In the genomic region with DNA sequence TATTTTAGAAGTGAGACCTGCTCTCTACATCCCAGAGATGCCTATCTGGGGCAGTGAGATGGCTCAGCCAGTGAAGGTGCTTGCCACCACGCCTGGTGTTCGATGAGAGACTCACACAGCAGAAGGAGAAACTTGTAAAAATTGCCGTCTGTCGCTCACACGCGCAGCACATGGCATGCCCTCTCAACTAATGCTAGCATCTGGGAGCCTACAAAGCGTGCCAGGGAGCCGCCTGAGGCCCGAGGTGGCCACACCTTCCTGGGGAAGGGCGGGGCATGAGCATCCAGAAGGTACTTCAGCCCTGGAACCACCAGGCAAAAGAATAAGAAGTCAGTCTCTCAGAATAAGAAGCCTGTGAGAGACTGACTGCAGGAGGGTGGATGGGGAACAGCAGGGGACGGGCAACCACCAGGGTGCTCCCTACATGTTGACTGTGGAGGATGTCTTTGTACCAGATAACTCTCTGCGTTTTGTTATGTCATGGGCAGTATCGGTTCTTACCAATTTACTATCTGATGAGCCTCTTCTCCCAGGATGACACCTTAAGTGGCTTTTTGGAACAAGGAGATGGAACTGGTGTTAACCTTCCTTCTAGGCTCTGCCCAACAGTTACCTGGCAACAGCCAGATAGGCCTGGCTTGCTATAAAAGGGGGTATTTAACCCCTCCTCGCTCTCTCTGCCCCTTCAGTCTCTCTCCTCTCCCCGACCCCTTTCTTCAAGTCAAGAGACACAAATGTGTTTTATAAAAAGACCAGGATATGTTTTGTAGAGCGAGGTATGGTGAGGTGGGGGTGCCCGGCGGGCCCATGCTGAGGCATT, we compare ENCODE assay signal across 10 mouse cellular contexts. TPM values are rescaled to one million over a fixed set of nuclear protein-coding genes. Genes with fewer than 3 reads are reported as not detected.
DNase-seq lines count a peak whose midpoint lies in the region; ATAC-seq lines count a peak whose summit lies in the region.
"Had no signal": no experiment of that assay in that cellular context is flagged by ENCODE, and none has a peak within 500 bp of the region (broad histone marks: within the 10 kb centered on the region; RNA-seq: fewer than 3 reads in every experiment).

No protein-coding gene starts in this region.

- no peaks in the 10 kb centered on the region for H3K36me3 ChIP-seq in heart, embryonic 13.5 days
- no peaks in the 10 kb centered on the region for H3K36me3 ChIP-seq in embryonic facial prominence, embryonic 10.5 days (replicated peaks)
- no peaks in the 10 kb centered on the region for H3K36me3 ChIP-seq in hindbrain, embryonic 16.5 days (ENCODE audit: control insufficient read depth, insufficient read depth, low read length)
- no peaks in the 10 kb centered on the region for H3K36me3 ChIP-seq in midbrain, embryonic 12.5 days

- H3K4me3 ChIP-seq in heart, embryonic 13.5 days: no peak overlapping the region
- H3K4me3 ChIP-seq in embryonic facial prominence, embryonic 10.5 days: peak overlapping the region; percentile 43
- H3K4me3 ChIP-seq in hindbrain, embryonic 16.5 days (ENCODE audit: low read length): no peak overlapping the region
- peak overlapping the region; percentile 15 for H3K4me3 ChIP-seq in midbrain, embryonic 12.5 days

- H3K27me3 ChIP-seq in heart, embryonic 13.5 days (replicated peaks): peaks cover 10% of the 10 kb centered on the region
- no peaks in the 10 kb centered on the region for H3K27me3 ChIP-seq in embryonic facial prominence, embryonic 10.5 days (replicated peaks; ENCODE audit: low read depth, poor library complexity, severe bottlenecking)
- no peaks in the 10 kb centered on the region for H3K27me3 ChIP-seq in hindbrain, embryonic 16.5 days (replicated peaks; ENCODE audit: control insufficient read depth, insufficient read depth, low read length)
- peaks cover 9% of the 10 kb centered on the region; the same call in 1 of the 2 replicates for H3K27me3 ChIP-seq in midbrain, embryonic 12.5 days

- H3K9me3 ChIP-seq in heart, embryonic 13.5 days: no peaks in the 10 kb centered on the region
- no peaks in the 10 kb centered on the region for H3K9me3 ChIP-seq in embryonic facial prominence, embryonic 10.5 days
- H3K9me3 ChIP-seq in hindbrain, embryonic 16.5 days (ENCODE audit: control insufficient read depth, low read length): no peaks in the 10 kb centered on the region
- no peaks in the 10 kb centered on the region for H3K9me3 ChIP-seq in midbrain, embryonic 12.5 days

- H3K9ac ChIP-seq in heart, embryonic 13.5 days: no peak overlapping the region
- H3K9ac ChIP-seq in hindbrain, embryonic 16.5 days (ENCODE audit: low read depth, low read length): no peak overlapping the region
- H3K9ac ChIP-seq in midbrain, embryonic 12.5 days (replicated peaks): no peak overlapping the region; the same call in 1 of the 2 replicates

- no peak for DNase-seq in heart, adult 11 months
- DNase-seq in embryonic facial prominence, embryonic 10.5 days (ENCODE audit: low spot score): peak; percentile 40
- no peak for DNase-seq in urinary bladder, postnatal 25 days (ENCODE audit: low spot score)

- 26% methylated on average over 18 of the region's 18 CpGs for WGBS in heart, embryonic 13.5 days
- 17% methylated on average over 18 of the region's 18 CpGs for WGBS in embryonic facial prominence, embryonic 10.5 days
- 20% methylated on average over 18 of the region's 18 CpGs for WGBS in hindbrain, embryonic 16.5 days
- WGBS in midbrain, embryonic 12.5 days: 20% methylated on average over 18 of the region's 18 CpGs

- H3K4me1 ChIP-seq in heart, embryonic 13.5 days: peaks cover 25% of the 10 kb centered on the region
- peaks cover 21% of the 10 kb centered on the region for H3K4me1 ChIP-seq in embryonic facial prominence, embryonic 10.5 days
- H3K4me1 ChIP-seq in hindbrain, embryonic 16.5 days (ENCODE audit: control insufficient read depth, insufficient read depth, low read depth, low read length): peaks cover 12% of the 10 kb centered on the region
- H3K4me1 ChIP-seq in midbrain, embryonic 12.5 days: peaks cover 37% of the 10 kb centered on the region

- no peak for ATAC-seq in heart, embryonic 13.5 days (ENCODE audit: extremely low read depth, insufficient number of reproducible peaks, low FRiP score, low TSS enrichment)
- peak; percentile 60; the same call in 1 of the 2 replicates for ATAC-seq in hindbrain, embryonic 16.5 days
- ATAC-seq in midbrain, embryonic 12.5 days (ENCODE audit: low FRiP score, low read depth): no peak
- no peak for ATAC-seq in granulocyte monocyte progenitor cell, adult 5-6 weeks (replicated peaks; ENCODE audit: poor library complexity, severe bottlenecking)
- ATAC-seq in activated CD4-positive, CD25-positive, alpha-beta regulatory T cell, adult 4 months: no peak

- H3K27ac ChIP-seq in heart, embryonic 13.5 days (replicated peaks): no peak overlapping the region
- H3K27ac ChIP-seq in embryonic facial prominence, embryonic 10.5 days (replicated peaks): peak overlapping the region; percentile 86
- H3K27ac ChIP-seq in hindbrain, embryonic 16.5 days (ENCODE audit: low read depth, low read length): peak overlapping the region; percentile 44; the same call in 1 of the 2 replicates
- H3K27ac ChIP-seq in midbrain, embryonic 12.5 days (replicated peaks): peak overlapping the region; percentile 54

- peak overlapping the region; percentile 51; the same call in 1 of the 2 replicates for H3K4me2 ChIP-seq in heart, embryonic 13.5 days
- H3K4me2 ChIP-seq in hindbrain, embryonic 16.5 days (ENCODE audit: low read length): peak overlapping the region; percentile 50
- peak overlapping the region; percentile 46 for H3K4me2 ChIP-seq in midbrain, embryonic 12.5 days (replicated peaks)

RNA-seq across cellular contexts. Expression of a gene that starts 9.8 kb away (rescaled TPM):
- 31.8 and 37.0 TPM in 2 replicates for polyA plus RNA-seq in heart, embryonic 13.5 days (2015; fragmentation: Nextera tagmentation; extraction: Ambion mirVana)
- 28.2 and 29.4 TPM in 2 replicates for polyA plus RNA-seq in embryonic facial prominence, embryonic 10.5 days (2016; fragmentation: Nextera tagmentation; extraction: Ambion mirVana)
- 17.2 and 21.7 TPM in 2 replicates for polyA plus RNA-seq in hindbrain, embryonic 16.5 days (2015; fragmentation: Nextera tagmentation; extraction: Ambion mirVana)
- polyA plus RNA-seq in midbrain, embryonic 12.5 days (2016; fragmentation: Nextera tagmentation; extraction: Ambion mirVana): 41.9 and 48.9 TPM in 2 replicates
- 6.4 and 28.8 TPM in 2 replicates for total RNA-seq in granulocyte monocyte progenitor cell, adult 5-6 weeks (2014; fragmentation: Nextera tagmentation)
- total RNA-seq in granulocyte monocyte progenitor cell, adult 5-6 weeks (2017): 6.2 and 17.0 TPM in 2 replicates
- 100 to 1,000 TPM in 1 of 2 experiments, 10 to 100 TPM in 1; 65.1 to 101 TPM for polyA plus RNA-seq in activated CD4-positive, CD25-positive, alpha-beta regulatory T cell, adult 4 months (2017; shearing (Covaris generic))

RNA-seq across cellular contexts. Expression of a gene that starts 18.1 kb away (rescaled TPM):
- polyA plus RNA-seq in heart, embryonic 13.5 days (2015; fragmentation: Nextera tagmentation; extraction: Ambion mirVana): not detected in 2 replicates
- not detected in 2 replicates for polyA plus RNA-seq in embryonic facial prominence, embryonic 10.5 days (2016; fragmentation: Nextera tagmentation; extraction: Ambion mirVana)
- polyA plus RNA-seq in hindbrain, embryonic 16.5 days (2015; fragmentation: Nextera tagmentation; extraction: Ambion mirVana): not detected in 2 replicates
- polyA plus RNA-seq in midbrain, embryonic 12.5 days (2016; fragmentation: Nextera tagmentation; extraction: Ambion mirVana): not detected in 2 replicates
- total RNA-seq in granulocyte monocyte progenitor cell, adult 5-6 weeks (2014; fragmentation: Nextera tagmentation): not detected in 2 replicates
- not detected in 2 replicates for total RNA-seq in granulocyte monocyte progenitor cell, adult 5-6 weeks (2017)
- polyA plus RNA-seq in activated CD4-positive, CD25-positive, alpha-beta regulatory T cell, adult 4 months (2017; shearing (Covaris generic)): not detected
- polyA plus RNA-seq: heart, postnatal 0 days; stomach, embryonic 16.5 days had no signal

RNA-seq across cellular contexts. Expression of a gene that starts 35.1 kb away (rescaled TPM):
- 4.0 and 4.4 TPM in 2 replicates for polyA plus RNA-seq in heart, embryonic 13.5 days (2015; fragmentation: Nextera tagmentation; extraction: Ambion mirVana)
- 1.5 and 2.1 TPM in 2 replicates for polyA plus RNA-seq in embryonic facial prominence, embryonic 10.5 days (2016; fragmentation: Nextera tagmentation; extraction: Ambion mirVana)
- polyA plus RNA-seq in hindbrain, embryonic 16.5 days (2015; fragmentation: Nextera tagmentation; extraction: Ambion mirVana): 4.4 and 4.9 TPM in 2 replicates
- 3.4 and 4.5 TPM in 2 replicates for polyA plus RNA-seq in midbrain, embryonic 12.5 days (2016; fragmentation: Nextera tagmentation; extraction: Ambion mirVana)
- total RNA-seq in granulocyte monocyte progenitor cell, adult 5-6 weeks (2014; fragmentation: Nextera tagmentation): 4.3 and 6.3 TPM in 2 replicates
- 0.78 and 1.4 TPM in 2 replicates for total RNA-seq in granulocyte monocyte progenitor cell, adult 5-6 weeks (2017)
- polyA plus RNA-seq in activated CD4-positive, CD25-positive, alpha-beta regulatory T cell, adult 4 months (2017; shearing (Covaris generic)): 10 to 100 TPM; 13.4 to 13.6 TPM

RNA-seq across cellular contexts. Expression of a gene that starts 48.2 kb away (rescaled TPM):
- 8.7 and 9.1 TPM in 2 replicates for polyA plus RNA-seq in heart, embryonic 13.5 days (2015; fragmentation: Nextera tagmentation; extraction: Ambion mirVana)
- 3.3 and 5.1 TPM in 2 replicates for polyA plus RNA-seq in embryonic facial prominence, embryonic 10.5 days (2016; fragmentation: Nextera tagmentation; extraction: Ambion mirVana)
- polyA plus RNA-seq in hindbrain, embryonic 16.5 days (2015; fragmentation: Nextera tagmentation; extraction: Ambion mirVana): 7.6 and 7.7 TPM in 2 replicates
- polyA plus RNA-seq in midbrain, embryonic 12.5 days (2016; fragmentation: Nextera tagmentation; extraction: Ambion mirVana): 6.5 and 8.4 TPM in 2 replicates
- 1.1 TPM in 1 of 2 replicates, not detected in the other for total RNA-seq in granulocyte monocyte progenitor cell, adult 5-6 weeks (2014; fragmentation: Nextera tagmentation)
- total RNA-seq in granulocyte monocyte progenitor cell, adult 5-6 weeks (2017): 0.34 and 0.77 TPM in 2 replicates
- polyA plus RNA-seq in activated CD4-positive, CD25-positive, alpha-beta regulatory T cell, adult 4 months (2017; shearing (Covaris generic)): under 1 TPM; 0.32 to 0.36 TPM

Comparison
In these comparisons a context has a peak if more than half of its experiments do, and no peak if none do; other contexts are left out.
1. H3K4me3 ChIP-seq: peak in embryonic facial prominence, embryonic 10.5 days (single experiment) and midbrain, embryonic 12.5 days (single experiment); none in heart, embryonic 13.5 days (single experiment) and hindbrain, embryonic 16.5 days (single experiment).
2. Peak in every context shown above with its lines, with median percentiles within 50 percentile points of each other: H3K4me2 ChIP-seq.